Mouse (Mus musculus) layer of hippocampus, adult 11-12 months (tissue): Measurements from ENCODE around the gene Iqschfp.
A peak's percentile ranks its signal among the peaks of the same experiment; 100 is the strongest.

ENCODE experiments used
- DNase-seq: peaks from one replicate; pipeline ENCODE4 v3.0.0; 2022; ENCODE audit warnings: low spot score

Gene Iqschfp

GRCm38 (mm10) chr3:68351461-68351860, 459.4 kb downstream of the Iqschfp start:
- no peak for DNase-seq

GRCm38 (mm10) chr3:68352961-68353360, 460.9 kb downstream of the Iqschfp start:
- DNase-seq = no peak

- DNase-seq = no peak
Observed at GRCm38 (mm10) chr3:68353492-68353891, 461.5 kb downstream of the Iqschfp start.

GRCm38 (mm10) chr3:68356516-68356915, 464.5 kb downstream of the Iqschfp start:
- peak; percentile 36 for DNase-seq

GRCm38 (mm10) chr3:68368029-68368428, 476.0 kb downstream of the Iqschfp start:
- DNase-seq = no peak

GRCm38 (mm10) chr3:68372925-68373324, 480.9 kb downstream of the Iqschfp start:
- no peak for DNase-seq

GRCm38 (mm10) chr3:68375100-68375508, 483.1 kb downstream of the Iqschfp start:
- DNase-seq = peak; percentile 15

DNA sequence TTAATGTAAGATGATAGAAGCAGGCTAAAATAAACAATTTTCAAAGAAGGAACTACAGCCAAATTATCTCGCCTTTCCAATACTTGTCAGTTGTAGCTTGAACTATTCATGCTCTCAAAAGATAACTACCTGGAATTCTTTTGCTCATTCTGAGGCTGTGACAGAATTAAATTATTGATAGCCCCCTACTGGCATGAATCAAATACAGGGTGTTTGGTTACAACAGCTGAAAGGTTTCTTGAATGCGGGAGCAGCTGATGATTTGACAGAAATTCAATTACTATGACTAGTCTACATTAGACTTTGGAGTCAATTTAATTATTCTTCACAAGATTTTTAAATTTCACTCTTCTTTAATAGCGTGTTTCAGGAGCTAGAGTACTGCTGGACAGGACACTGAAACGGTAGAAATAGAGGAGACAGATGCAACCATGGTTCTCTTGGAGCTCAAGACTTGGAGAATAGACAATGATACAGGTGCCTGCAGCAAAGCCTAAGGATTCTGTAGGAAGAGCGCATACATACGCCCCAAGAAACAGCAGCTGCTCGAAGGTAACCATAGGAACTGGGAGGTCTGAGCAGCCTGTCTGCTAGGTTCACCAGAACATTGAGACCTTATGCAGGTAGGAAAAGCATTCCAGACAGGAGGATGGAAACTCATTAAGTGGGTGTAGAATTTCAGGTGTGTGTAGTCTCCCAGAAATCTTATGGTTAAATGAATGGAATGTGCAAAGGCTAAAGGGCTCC, 485.6 kb downstream of the Iqschfp start:
- no peak for DNase-seq

DNA sequence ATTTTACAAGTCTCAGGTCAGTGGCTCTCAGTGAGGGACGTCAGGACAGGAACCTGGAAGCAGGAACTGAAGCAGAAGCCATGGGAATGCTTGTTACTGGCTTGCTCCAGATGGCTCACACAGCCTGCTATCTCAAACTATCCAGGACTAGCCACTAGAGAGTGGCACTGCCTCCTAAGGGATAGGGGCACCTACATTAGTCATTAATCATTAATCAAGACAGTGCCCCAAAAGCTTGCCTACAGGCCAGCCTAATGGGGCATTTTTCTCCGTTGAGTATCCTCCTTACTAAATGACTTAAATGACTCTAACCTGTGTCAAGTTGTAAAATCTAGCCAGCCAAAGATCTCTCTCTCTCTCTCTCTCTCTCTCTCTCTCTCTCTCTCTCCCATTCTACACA, 486.8 kb downstream of the Iqschfp start:
- DNase-seq = no peak

GRCm38 (mm10) chr3:68379242-68379641, 487.2 kb downstream of the Iqschfp start:
- DNase-seq = no peak

DNA sequence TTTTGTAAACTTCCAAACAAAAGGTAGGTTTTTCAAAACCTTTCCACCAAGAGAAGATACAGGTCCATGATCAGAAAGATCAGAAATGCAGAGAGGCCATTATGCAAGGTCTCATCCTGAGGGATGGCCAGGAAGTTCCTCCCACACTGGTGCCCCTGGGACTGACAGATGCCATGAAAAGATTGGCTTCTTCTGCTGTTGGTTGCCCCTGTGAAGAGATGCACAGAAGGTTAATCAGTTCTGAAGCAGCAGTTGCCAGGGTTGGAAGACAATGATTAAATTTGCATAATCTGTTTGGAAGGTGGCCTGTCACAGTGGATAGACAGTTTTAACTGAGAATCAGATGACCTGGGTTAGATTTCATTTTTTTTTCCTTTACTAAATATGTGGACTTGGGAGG, 491.6 kb downstream of the Iqschfp start:
- DNase-seq = no peak

- DNase-seq = no peak
Observed at GRCm38 (mm10) chr3:68385544-68385943, 493.5 kb downstream of the Iqschfp start.

DNA sequence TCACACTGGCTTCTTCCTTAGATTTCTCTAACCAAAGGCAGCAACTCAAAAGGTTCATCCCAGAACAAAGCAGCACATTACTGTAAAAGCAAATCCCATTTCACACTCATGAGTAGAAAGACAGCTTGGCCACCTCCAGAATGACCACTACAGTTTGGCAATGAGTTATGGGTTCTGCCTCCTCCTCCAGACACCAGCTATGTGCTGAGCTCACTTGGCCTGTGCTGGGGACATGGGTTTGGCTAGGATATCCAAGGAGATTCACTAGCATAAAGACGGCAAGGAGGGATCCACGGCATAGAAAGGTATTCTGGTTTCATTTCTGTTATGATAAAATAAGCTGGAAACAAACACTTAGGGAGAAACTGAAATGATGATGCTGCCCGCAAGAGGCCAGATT, 496.0 kb downstream of the Iqschfp start:
- no peak for DNase-seq

DNA sequence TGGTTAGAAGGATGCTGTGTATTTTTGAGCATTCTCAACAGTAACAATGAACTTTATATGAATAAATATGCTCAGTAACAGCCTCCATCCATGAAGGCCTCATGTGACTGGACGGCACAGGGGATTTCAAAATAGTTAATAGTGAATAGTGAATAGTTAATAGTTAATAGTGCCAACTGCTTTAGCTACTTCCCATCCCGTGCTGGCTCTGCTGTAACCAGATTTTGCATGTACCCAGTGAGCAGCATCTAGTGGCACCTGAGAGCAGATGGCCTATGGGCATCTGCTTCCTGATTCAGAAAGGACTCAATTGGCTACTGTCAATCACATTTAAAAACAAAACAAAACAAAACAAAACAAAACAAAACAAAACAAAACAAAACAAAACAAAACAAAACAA, 501.5 kb downstream of the Iqschfp start:
- no peak for DNase-seq

GRCm38 (mm10) chr3:68398691-68399090, 506.7 kb downstream of the Iqschfp start:
- no peak for DNase-seq

GRCm38 (mm10) chr3:68400121-68400520, 508.1 kb downstream of the Iqschfp start:
- no peak for DNase-seq

GRCm38 (mm10) chr3:68403343-68403742, 511.3 kb downstream of the Iqschfp start:
- no peak for DNase-seq

DNA sequence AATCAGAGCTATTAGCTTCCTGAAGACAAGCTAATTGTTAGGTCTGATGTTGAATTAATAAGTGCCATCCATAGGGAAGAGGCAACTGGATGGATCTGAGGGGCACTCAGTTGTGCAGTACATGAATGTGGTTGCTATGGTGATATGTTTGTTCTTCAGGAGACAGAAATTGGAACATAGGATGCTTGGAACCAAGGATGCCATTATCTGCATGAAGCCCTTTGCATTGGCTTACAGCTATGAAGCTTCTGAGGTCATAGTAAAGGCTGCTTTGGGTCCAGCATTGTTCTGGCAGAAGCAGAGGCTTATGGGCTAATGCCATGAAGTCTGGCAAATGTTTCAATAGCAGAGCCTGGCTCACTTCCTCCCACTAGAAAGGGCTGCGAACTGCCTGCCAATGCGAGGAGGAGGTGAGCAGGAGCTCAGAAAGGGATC, 511.8 kb downstream of the Iqschfp start:
- peak; percentile 40 for DNase-seq

DNA sequence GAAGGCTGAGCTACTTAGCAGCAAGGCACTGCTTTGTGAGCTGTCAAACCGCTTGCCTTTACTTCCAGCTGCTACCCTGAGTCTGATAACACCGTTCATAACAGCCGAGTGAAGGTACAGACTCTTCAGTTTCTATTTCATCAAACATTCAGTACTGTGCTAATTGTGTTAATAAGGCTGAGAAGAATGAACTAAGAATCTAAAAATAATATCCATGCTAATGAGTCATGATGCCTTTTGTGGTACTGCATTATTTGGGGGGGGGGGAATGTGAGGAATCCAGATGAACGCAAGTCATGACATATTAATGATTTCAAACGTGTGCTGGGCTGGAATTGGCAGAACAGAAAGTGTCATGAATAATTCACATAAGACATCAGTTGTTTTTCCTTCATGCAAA, 513.7 kb downstream of the Iqschfp start:
- no peak for DNase-seq

GRCm38 (mm10) chr3:68412262-68412661, 520.2 kb downstream of the Iqschfp start:
- DNase-seq = no peak

GRCm38 (mm10) chr3:68419792-68420191, 527.8 kb downstream of the Iqschfp start:
- no peak for DNase-seq

DNA sequence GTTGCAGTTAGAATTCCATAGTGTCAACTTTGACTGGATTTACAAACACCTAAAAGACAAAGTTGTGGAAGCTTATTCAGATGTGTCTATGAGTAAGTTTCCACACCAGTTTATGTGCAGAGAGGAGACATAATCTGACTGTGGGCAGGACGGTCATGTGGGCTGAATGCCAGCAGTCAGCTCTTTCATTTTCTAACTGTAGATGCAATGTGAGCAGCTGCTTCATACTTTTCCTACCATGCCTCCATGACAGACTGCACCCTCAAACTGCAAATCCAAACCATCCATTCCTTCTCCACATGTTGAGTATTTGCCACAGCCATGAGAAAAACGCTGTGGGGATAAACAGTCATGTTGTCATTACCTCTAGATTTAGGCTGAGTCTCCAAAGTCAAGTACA, 528.9 kb downstream of the Iqschfp start:
- DNase-seq = no peak

DNA sequence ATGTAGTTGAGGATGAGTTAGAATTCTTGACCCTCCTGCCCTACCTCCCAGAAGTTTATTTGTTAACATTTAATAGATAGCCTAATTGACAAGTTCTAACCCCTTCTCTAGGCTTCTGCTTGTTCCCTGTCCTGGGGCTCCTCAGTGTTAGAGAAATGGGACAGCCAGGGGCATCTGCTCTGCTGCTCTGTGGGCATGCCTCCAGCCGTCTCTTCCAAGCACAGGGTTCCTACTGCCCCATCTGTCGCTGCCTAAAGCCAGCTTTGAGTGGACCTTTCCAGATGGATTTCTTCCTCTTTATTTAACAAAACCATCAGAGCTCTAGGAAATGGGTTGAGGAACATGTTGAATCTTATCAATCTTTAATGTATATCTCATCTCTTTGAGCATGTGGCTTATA, 529.8 kb downstream of the Iqschfp start:
- DNase-seq = no peak

DNA sequence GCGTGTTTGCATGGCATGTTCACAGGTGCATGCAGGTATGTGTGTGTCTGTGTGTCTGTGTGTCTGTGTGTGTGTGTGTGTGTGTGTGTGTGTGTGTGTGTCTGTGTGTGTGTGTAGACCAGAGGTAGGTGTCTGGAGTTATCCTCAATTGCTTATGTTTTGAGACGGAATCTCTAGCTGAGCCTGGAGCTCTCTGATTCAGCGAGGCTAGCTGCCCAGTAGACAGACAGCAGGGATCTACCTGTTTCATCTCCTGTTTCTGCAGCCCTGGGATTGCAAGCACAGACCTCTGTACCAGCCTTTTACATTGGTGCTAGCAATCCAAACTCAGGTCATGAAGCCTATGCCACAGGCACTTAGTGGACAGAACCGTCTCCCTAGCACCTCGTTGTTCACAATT, 536.0 kb downstream of the Iqschfp start:
- no peak for DNase-seq
